Mouse (Mus musculus): ENCODE data around the gene Myh8.

Myh8 gene

GRCm38 (mm10) chr11:67276601-67277174, at the start of gene Myh8:
Gene Myh8 (plus strand): TSS chr11:67277124.
- no peak for DNase-seq (ENCODE audit: low spot score in 2 of 2)

GRCm38 (mm10) chr11:67228731-67229130, 48.2 kb upstream of the Myh8 start:
- no peak for DNase-seq (ENCODE audit: low spot score in 2 of 2)

- DNase-seq (ENCODE audit: low spot score in 2 of 2), result no peak
These were observed 47.8 kb upstream of the Myh8 start for GRCm38 (mm10) chr11:67229166-67229565.

GRCm38 (mm10) chr11:67229946-67230345, 47.0 kb upstream of the Myh8 start:
- no peak for DNase-seq (ENCODE audit: low spot score in 2 of 2)

- no peak for DNase-seq (ENCODE audit: low spot score in 2 of 2)
These were observed 41.1 kb upstream of the Myh8 start for GRCm38 (mm10) chr11:67235639-67236358.

- DNase-seq (ENCODE audit: low spot score in 2 of 2), result no peak
These were observed 40.1 kb upstream of the Myh8 start for GRCm38 (mm10) chr11:67236799-67237198.

GRCm38 (mm10) chr11:67237481-67238079, 39.3 kb upstream of the Myh8 start, which contains the start of gene Myh4:
Gene Myh4 (plus strand): TSS chr11:67238029.
- DNase-seq (ENCODE audit: low spot score in 2 of 2), result no peak

- no peak for DNase-seq (ENCODE audit: low spot score in 2 of 2)
These were observed 35.9 kb upstream of the Myh8 start for GRCm38 (mm10) chr11:67241051-67241450.

GRCm38 (mm10) chr11:67253691-67254090, 23.2 kb upstream of the Myh8 start:
- no peak for DNase-seq (ENCODE audit: low spot score in 2 of 2)

GRCm38 (mm10) chr11:67257048-67257447, 19.9 kb upstream of the Myh8 start:
- DNase-seq (ENCODE audit: low spot score in 2 of 2), result peak in 1 of 2 experiments; percentile 43

- peak in 1 of 2 experiments; percentile 19 for DNase-seq (ENCODE audit: low spot score in 2 of 2)
These were observed 16.0 kb upstream of the Myh8 start for GRCm38 (mm10) chr11:67260956-67261355.

GRCm38 (mm10) chr11:67293440-67293839, 16.5 kb downstream of the Myh8 start:
- DNase-seq (ENCODE audit: low spot score in 2 of 2), result no peak

GRCm38 (mm10) chr11:67313733-67314452, 37.0 kb downstream of the Myh8 start:
- DNase-seq (ENCODE audit: low spot score in 2 of 2), result no peak

- DNase-seq (ENCODE audit: low spot score in 2 of 2), result no peak
These were observed 44.4 kb downstream of the Myh8 start, which contains the start of gene Myh13 for GRCm38 (mm10) chr11:67321358-67321757. Gene Myh13 (plus strand): TSS chr11:67321658.

GRCm38 (mm10) chr11:67326536-67326935, 49.6 kb downstream of the Myh8 start:
- no peak for DNase-seq (ENCODE audit: low spot score in 2 of 2)

GRCm38 (mm10) chr11:67344556-67344955, 67.6 kb downstream of the Myh8 start:
- DNase-seq (ENCODE audit: low spot score in 2 of 2), result no peak

GRCm38 (mm10) chr11:67345186-67345855, 68.4 kb downstream of the Myh8 start:
- DNase-seq (ENCODE audit: low spot score in 2 of 2), result no peak

GRCm38 (mm10) chr11:67345856-67346236, 68.9 kb downstream of the Myh8 start:
- no peak for DNase-seq (ENCODE audit: low spot score in 2 of 2)

- peak; percentile 36 to 77 for DNase-seq (ENCODE audit: low spot score in 2 of 2)
These were observed 73.3 kb downstream of the Myh8 start for GRCm38 (mm10) chr11:67350153-67350768.

GRCm38 (mm10) chr11:67353011-67353410, 76.1 kb downstream of the Myh8 start:
- DNase-seq (ENCODE audit: low spot score in 2 of 2), result no peak

- no peak for DNase-seq (ENCODE audit: low spot score in 2 of 2)
These were observed 81.1 kb downstream of the Myh8 start for GRCm38 (mm10) chr11:67358031-67358430.
